9 mouse cellular contexts compared by ENCODE assay signal in genomic region chr10:80887181-80887580, GRCm38 (mm10). TPM values are rescaled to one million over a fixed set of nuclear protein-coding genes. Genes with fewer than 3 reads are reported as not detected.
A peak's percentile ranks its signal among the peaks of the same experiment; 100 is the strongest.
DNase-seq lines count a peak whose midpoint lies in the region; ATAC-seq and TF ChIP-seq lines count a peak whose summit lies in the region.
"Had no signal": no experiment of that assay in that cellular context is flagged by ENCODE, and none has a peak within 500 bp of the region (broad histone marks: within the 10 kb centered on the region; RNA-seq: fewer than 3 reads in every experiment).

No protein-coding gene starts in this region.

- no peak overlapping the region for H3K4me3 ChIP-seq in kidney, adult 2 months (ENCODE audit: insufficient read depth, low read depth, low read length)
- H3K4me3 ChIP-seq in kidney, embryonic 14.5 days (ENCODE audit: low read length): no peak overlapping the region
- H3K4me3 ChIP-seq: forebrain, embryonic 15.5 days had no signal

- no peak for TF ChIP-seq POLR2A in kidney, adult 2 months (IDR thresholded peaks at IDR 0.05; ENCODE audit: low read depth, low read length)

- no peak for ATAC-seq in kidney, embryonic 14.5 days (ENCODE audit: low FRiP score, low TSS enrichment)
- ATAC-seq in megakaryocyte, adult 5-6 weeks (ENCODE audit: poor library complexity, severe bottlenecking): no peak
- ATAC-seq: forebrain, embryonic 15.5 days had no signal

- H3K9ac ChIP-seq in kidney, embryonic 14.5 days (ENCODE audit: low read depth, low read length): no peak overlapping the region
- H3K9ac ChIP-seq: forebrain, embryonic 15.5 days had no signal

- H3K27me3 ChIP-seq in kidney, adult 2 months (replicated peaks; ENCODE audit: control insufficient read depth, insufficient read depth, low read length): no peaks in the 10 kb centered on the region
- H3K27me3 ChIP-seq in kidney, embryonic 14.5 days (ENCODE audit: control insufficient read depth, insufficient read depth, low read length): peaks cover 7% of the 10 kb centered on the region; the same call in 1 of the 2 replicates

- WGBS in kidney, adult 2 months: 9% methylated on average over 11 of the region's 11 CpGs
- WGBS in kidney, embryonic 14.5 days: 58% methylated on average over 11 of the region's 11 CpGs

- TF ChIP-seq CTCF in kidney, adult 2 months (conservative IDR thresholded peaks at IDR 0.05; ENCODE audit: insufficient read depth, insufficient read length, low read depth, low read length): no peak

- H3K4me1 ChIP-seq in kidney, adult 2 months (ENCODE audit: control insufficient read depth, insufficient read depth, low read length): no peaks in the 10 kb centered on the region
- H3K4me1 ChIP-seq in kidney, embryonic 14.5 days (ENCODE audit: control insufficient read depth, insufficient read depth, low read length): no peaks in the 10 kb centered on the region
- H3K4me1 ChIP-seq: forebrain, embryonic 15.5 days had no signal

- H3K9me3 ChIP-seq in kidney, embryonic 14.5 days (ENCODE audit: control insufficient read depth, low read length): no peaks in the 10 kb centered on the region
- H3K9me3 ChIP-seq: forebrain, embryonic 15.5 days had no signal

- H3K36me3 ChIP-seq in kidney, adult 2 months (ENCODE audit: control insufficient read depth, insufficient read depth, low read length): no peaks in the 10 kb centered on the region
- no peaks in the 10 kb centered on the region for H3K36me3 ChIP-seq in kidney, embryonic 14.5 days (ENCODE audit: control insufficient read depth, insufficient read depth, low read length)
- H3K36me3 ChIP-seq: forebrain, embryonic 15.5 days had no signal

- peak; percentile 90 for DNase-seq in kidney, adult 2 months
- DNase-seq in cerebellum, adult 9-11 months: peak; percentile 87
- DNase-seq in heart, postnatal 4 days: peak; percentile 82
- peak; percentile 84 for DNase-seq in ovary, postnatal 36 days (ENCODE audit: low spot score)
- DNase-seq in liver: no peak
- no peak for DNase-seq in spleen, postnatal 14 days (ENCODE audit: low spot score in 2 of 2)

- no peak overlapping the region for H3K27ac ChIP-seq in kidney, adult 2 months (ENCODE audit: insufficient read depth, low read depth, low read length)
- no peak overlapping the region for H3K27ac ChIP-seq in kidney, embryonic 14.5 days (ENCODE audit: low read depth, low read length)
- H3K27ac ChIP-seq: forebrain, embryonic 15.5 days had no signal

- H3K4me2 ChIP-seq in kidney, embryonic 14.5 days (replicated peaks; ENCODE audit: low read depth, low read length): no peak overlapping the region
- H3K4me2 ChIP-seq: forebrain, embryonic 15.5 days had no signal

RNA-seq across cellular contexts. Expression of gene Timm13, which starts 13.6 kb away (rescaled TPM):
- 375 and 474 TPM in 2 replicates for polyA plus RNA-seq in kidney, adult 2 months (2012; rRNA removed)
- 391 and 501 TPM in 2 replicates for polyA plus RNA-seq in kidney, embryonic 14.5 days (2014; fragmentation: Nextera tagmentation; extraction: Ambion mirVana)
- 100 to 1,000 TPM; 162 to 169 TPM for total RNA-seq in heart, postnatal 4 days (2021)
- 60.1 and 74.7 TPM in 2 replicates for total RNA-seq in megakaryocyte, adult 5-6 weeks (2015)
- 31.8 and 44.9 TPM in 2 replicates for total RNA-seq in megakaryocyte, adult 5-6 weeks (2017)

RNA-seq across cellular contexts. Expression of gene Tmprss9, which starts 15.5 kb away (rescaled TPM):
- 0.33 and 0.52 TPM in 2 replicates for polyA plus RNA-seq in kidney, adult 2 months (2012; rRNA removed)
- 0.08 and 0.10 TPM in 2 replicates for polyA plus RNA-seq in kidney, embryonic 14.5 days (2014; fragmentation: Nextera tagmentation; extraction: Ambion mirVana)
- total RNA-seq in heart, postnatal 4 days (2021): not detected
- not detected in 2 replicates for total RNA-seq in megakaryocyte, adult 5-6 weeks (2015)
- total RNA-seq in megakaryocyte, adult 5-6 weeks (2017): not detected in 2 replicates

RNA-seq across cellular contexts. Expression of gene Lmnb2, which starts 30.9 kb away (rescaled TPM):
- polyA plus RNA-seq in kidney, adult 2 months (2012; rRNA removed): 8.5 and 10.1 TPM in 2 replicates
- 16.0 and 17.1 TPM in 2 replicates for polyA plus RNA-seq in kidney, embryonic 14.5 days (2014; fragmentation: Nextera tagmentation; extraction: Ambion mirVana)
- 10 to 100 TPM; 15.5 to 17.2 TPM for total RNA-seq in heart, postnatal 4 days (2021)
- total RNA-seq in megakaryocyte, adult 5-6 weeks (2015): 7.7 and 9.5 TPM in 2 replicates
- total RNA-seq in megakaryocyte, adult 5-6 weeks (2017): 35.2 and 35.8 TPM in 2 replicates

RNA-seq across cellular contexts. Expression of gene Sppl2b, which starts 32.1 kb away (rescaled TPM):
- 58.2 and 88.0 TPM in 2 replicates for polyA plus RNA-seq in kidney, adult 2 months (2012; rRNA removed)
- 27.2 and 35.1 TPM in 2 replicates for polyA plus RNA-seq in kidney, embryonic 14.5 days (2014; fragmentation: Nextera tagmentation; extraction: Ambion mirVana)
- 10 to 100 TPM; 23.4 to 24.8 TPM for total RNA-seq in heart, postnatal 4 days (2021)
- total RNA-seq in megakaryocyte, adult 5-6 weeks (2015): 10.1 and 10.4 TPM in 2 replicates
- 9.1 and 15.1 TPM in 2 replicates for total RNA-seq in megakaryocyte, adult 5-6 weeks (2017)

RNA-seq across cellular contexts. Expression of gene Lsm7, which starts 32.2 kb away (rescaled TPM):
- 79.0 and 98.1 TPM in 2 replicates for polyA plus RNA-seq in kidney, adult 2 months (2012; rRNA removed)
- polyA plus RNA-seq in kidney, embryonic 14.5 days (2014; fragmentation: Nextera tagmentation; extraction: Ambion mirVana): 365 and 431 TPM in 2 replicates
- 10 to 100 TPM; 29.9 to 35.0 TPM for total RNA-seq in heart, postnatal 4 days (2021)
- total RNA-seq in megakaryocyte, adult 5-6 weeks (2015): 56.6 and 58.0 TPM in 2 replicates
- 104 and 130 TPM in 2 replicates for total RNA-seq in megakaryocyte, adult 5-6 weeks (2017)

Comparison
In these comparisons a context has a peak if more than half of its experiments do, and no peak if none do; other contexts are left out.
1. DNase-seq: peak in kidney, adult 2 months (single experiment), cerebellum, adult 9-11 months (single experiment), heart, postnatal 4 days (single experiment) and ovary, postnatal 36 days (single experiment); none in liver (single experiment) and spleen, postnatal 14 days (0 of 2).